Mouse (Mus musculus): ENCODE results near the gene Mymx. TPM values are rescaled to one million over a fixed set of nuclear protein-coding genes. Genes with fewer than 3 reads are reported as not detected.
"Not testable (repeated sequence)": the region's sequence is repeated elsewhere in the genome, so short reads cannot be mapped to it uniquely, and the experiment has no call there.

Mymx gene
- polyA plus RNA-seq, 1 experiment: not detected

DNA sequence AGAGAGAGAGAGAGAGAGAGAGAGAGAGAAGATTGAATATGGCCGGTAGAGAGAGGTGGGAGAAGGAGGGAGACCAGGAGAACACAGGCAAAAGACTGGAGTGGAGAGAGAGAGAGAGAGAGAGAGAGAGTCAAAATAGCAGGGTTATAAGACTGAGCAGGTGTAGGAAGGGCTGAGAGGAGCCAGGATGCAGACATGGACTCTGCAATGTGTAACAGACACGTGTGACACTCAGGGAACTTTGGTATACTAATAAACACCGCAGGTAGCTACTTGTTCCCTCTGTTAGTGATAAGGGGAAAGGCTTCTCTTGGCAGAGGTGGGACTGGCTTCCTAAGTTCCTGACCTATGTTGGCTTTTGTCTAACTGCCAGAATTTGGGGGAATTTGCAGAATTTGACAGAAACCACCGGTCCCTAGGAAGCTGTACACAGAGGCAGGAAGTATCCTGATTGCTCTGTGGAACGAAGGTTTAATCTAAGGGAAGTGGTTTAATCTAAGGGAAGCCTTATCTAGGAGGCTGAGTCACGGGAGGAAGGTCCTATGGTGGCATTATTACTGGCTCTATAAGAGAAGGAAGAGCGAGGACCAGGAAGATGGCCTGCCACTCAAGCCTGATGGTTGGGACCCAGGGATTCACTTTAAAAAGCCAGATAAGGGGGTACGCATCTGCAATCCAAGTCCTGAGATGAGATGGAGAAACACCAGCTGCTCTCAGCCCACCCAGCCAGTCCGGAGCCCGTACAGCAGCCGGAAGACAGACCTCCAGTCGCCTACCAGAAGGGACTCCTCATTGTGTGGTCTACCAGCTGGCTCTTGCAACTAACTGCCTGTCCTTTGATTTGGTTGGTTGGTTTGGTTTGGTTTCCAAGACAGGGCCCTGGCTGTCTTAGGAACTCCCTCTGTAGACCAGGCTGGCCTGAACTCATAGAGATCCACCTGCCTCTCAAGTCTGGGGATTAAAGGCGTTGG is 27.3 kb upstream of the Mymx start:
- peak overlapping the region; percentile 39; the same call in 1 of the 2 replicates for H3K4me3 ChIP-seq (ENCODE audit: insufficient read depth, low read depth, low read length)
- 65% methylated on average over 13 of the region's 13 CpGs for WGBS
- H3K4me1 ChIP-seq (ENCODE audit: control insufficient read depth, insufficient read depth, low read length): peaks cover 16% of the 10 kb centered on the region
- TF ChIP-seq CTCF (IDR thresholded peaks at IDR 0.05; ENCODE audit: insufficient read depth, low read depth, low read length) (no peak), POLR2A (IDR thresholded peaks at IDR 0.05; ENCODE audit: insufficient read depth, low read depth, low read length) (no peak)
- no peak overlapping the region for H3K27ac ChIP-seq (ENCODE audit: insufficient read depth, low read depth, low read length)

- TF ChIP-seq CTCF (IDR thresholded peaks at IDR 0.05; ENCODE audit: insufficient read depth, low read depth, low read length) (no peak), POLR2A (IDR thresholded peaks at IDR 0.05; ENCODE audit: insufficient read depth, low read depth, low read length) (no peak)
- WGBS: 55% methylated on average over 3 of the region's 3 CpGs
- Histone ChIP-seq H3K4me3 (ENCODE audit: insufficient read depth, low read depth, low read length) (no peak overlapping the region), H3K27ac (ENCODE audit: insufficient read depth, low read depth, low read length) (no peak overlapping the region), H3K4me1 (ENCODE audit: control insufficient read depth, insufficient read depth, low read length) (peaks cover 16% of the 10 kb centered on the region)
These were observed 26.3 kb upstream of the Mymx start for GRCm38 (mm10) chr17:45628160-45628559.

GRCm38 (mm10) chr17:45626577-45627134 is 24.8 kb upstream of the Mymx start:
- WGBS: 16% methylated on average over 15 of the region's 15 CpGs
- Histone ChIP-seq H3K4me3 (ENCODE audit: insufficient read depth, low read depth, low read length) (peak overlapping the region; percentile 12), H3K27ac (ENCODE audit: insufficient read depth, low read depth, low read length) (no peak overlapping the region), H3K4me1 (ENCODE audit: control insufficient read depth, insufficient read depth, low read length) (peaks cover 16% of the 10 kb centered on the region)
- TF ChIP-seq POLR2A (IDR thresholded peaks at IDR 0.05; ENCODE audit: insufficient read depth, low read depth, low read length): no peak
- no peak for TF ChIP-seq CTCF (IDR thresholded peaks at IDR 0.05; ENCODE audit: insufficient read depth, low read depth, low read length)

DNA sequence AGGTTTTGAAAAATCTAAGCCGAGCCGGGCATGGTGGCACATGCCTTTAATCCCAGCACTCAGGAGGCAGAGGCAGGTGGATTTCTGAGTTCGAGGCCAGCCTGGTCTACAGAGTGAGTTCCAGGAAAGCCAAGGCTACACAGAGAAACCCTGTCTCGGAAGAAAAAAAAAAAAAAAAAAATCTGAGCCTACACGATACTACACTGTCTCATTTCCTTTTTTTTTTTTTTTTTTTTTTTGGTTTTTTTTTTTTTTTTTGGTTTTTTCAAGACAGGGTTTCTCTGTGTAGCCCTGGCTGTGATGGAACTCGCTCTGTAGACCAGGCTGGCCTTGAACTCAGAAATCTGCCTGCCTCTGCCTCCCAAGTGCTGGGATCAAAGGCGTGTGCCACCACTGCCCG is 21.5 kb upstream of the Mymx start:
- WGBS: 97% methylated on average over 8 of the region's 8 CpGs
- H3K4me3 ChIP-seq (ENCODE audit: insufficient read depth, low read depth, low read length); H3K27ac ChIP-seq (ENCODE audit: insufficient read depth, low read depth, low read length); H3K4me1 ChIP-seq (ENCODE audit: control insufficient read depth, insufficient read depth, low read length): not testable (repeated sequence)

DNA sequence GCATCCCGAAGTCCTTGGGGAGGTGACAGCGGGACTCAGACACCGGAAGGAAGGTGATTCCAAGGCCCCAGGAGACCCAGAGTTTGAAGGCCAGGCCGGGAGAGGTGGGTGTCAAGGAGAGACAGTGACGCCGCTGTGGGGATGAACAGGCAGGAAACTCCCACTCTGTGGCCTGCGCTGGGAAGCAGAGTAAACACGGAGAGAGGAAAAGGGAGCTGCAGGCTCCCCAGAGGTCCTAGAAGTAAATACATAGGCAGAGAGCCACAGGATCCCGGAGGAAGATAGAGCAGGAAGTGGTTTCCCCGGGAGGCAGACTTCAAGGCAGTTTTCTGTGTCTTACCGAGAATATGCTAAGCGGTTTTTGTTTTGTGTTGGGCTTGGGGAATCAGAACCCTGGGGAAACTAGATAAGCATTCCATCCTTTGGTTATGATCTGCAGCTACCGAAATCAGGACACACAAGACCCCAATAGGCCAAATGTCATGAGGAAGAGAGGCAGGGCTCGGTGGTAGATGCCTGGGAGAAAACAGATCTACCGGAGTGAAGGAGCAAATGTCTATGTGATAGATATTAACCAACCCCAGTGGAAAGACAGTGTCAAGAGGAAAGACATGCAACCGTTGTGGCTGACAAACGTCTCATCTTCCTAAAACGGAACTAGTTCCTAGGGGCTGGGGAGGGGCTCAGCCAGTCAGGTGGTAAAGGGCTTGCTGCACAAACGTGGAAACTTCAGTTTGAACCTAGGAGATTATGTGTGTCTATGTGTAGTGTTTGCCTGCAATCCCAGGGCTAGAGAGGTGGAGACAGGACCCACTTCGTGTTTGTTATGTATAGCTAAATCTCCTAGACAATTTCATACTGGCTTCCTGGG is 17.7 kb upstream of the Mymx start:
- TF ChIP-seq POLR2A (IDR thresholded peaks at IDR 0.05; ENCODE audit: insufficient read depth, low read depth, low read length) (no peak), CTCF (IDR thresholded peaks at IDR 0.05; ENCODE audit: insufficient read depth, low read depth, low read length) (no peak)
- Histone ChIP-seq H3K27ac (ENCODE audit: insufficient read depth, low read depth, low read length) (no peak overlapping the region; the same call in 1 of the 2 replicates), H3K4me1 (ENCODE audit: control insufficient read depth, insufficient read depth, low read length) (0 out of 2 replicates have a peak, but pooled peaks cover 4% of the 10 kb centered on the region), H3K4me3 (ENCODE audit: insufficient read depth, low read depth, low read length) (no peak overlapping the region)
- 46% methylated on average over 20 of the region's 20 CpGs for WGBS

DNA sequence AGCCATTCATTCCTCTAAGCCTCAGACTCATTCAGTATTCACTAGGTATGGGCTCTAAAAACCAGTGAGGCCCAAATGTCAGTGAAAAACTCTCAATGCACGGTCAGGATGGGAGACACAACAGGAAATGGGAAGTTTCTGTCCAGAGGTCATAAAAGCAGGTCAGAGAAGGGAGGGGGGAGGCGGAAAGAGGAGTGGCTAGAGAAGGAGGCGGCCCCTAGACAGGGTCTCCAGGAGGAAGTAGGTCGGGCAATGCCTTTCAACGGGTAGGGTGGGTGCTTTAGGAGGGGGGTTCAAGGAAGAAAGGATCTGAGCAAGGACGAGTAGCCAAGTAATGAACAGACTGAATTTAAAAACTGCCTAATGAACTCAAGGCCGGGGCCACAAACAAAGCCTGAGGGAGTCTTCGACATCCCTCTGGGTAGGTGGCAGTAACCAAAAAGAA is 17.1 kb upstream of the Mymx start:
- Histone ChIP-seq H3K4me1 (ENCODE audit: control insufficient read depth, insufficient read depth, low read length) (0 out of 2 replicates have a peak, but pooled peaks cover 4% of the 10 kb centered on the region), H3K4me3 (ENCODE audit: insufficient read depth, low read depth, low read length) (no peak overlapping the region), H3K27ac (ENCODE audit: insufficient read depth, low read depth, low read length) (no peak overlapping the region; the same call in 1 of the 2 replicates)
- no peak for TF ChIP-seq CTCF (IDR thresholded peaks at IDR 0.05; ENCODE audit: insufficient read depth, low read depth, low read length)
- no peak for TF ChIP-seq POLR2A (IDR thresholded peaks at IDR 0.05; ENCODE audit: insufficient read depth, low read depth, low read length)
- WGBS: 49% methylated on average over 8 of the region's 8 CpGs

DNA sequence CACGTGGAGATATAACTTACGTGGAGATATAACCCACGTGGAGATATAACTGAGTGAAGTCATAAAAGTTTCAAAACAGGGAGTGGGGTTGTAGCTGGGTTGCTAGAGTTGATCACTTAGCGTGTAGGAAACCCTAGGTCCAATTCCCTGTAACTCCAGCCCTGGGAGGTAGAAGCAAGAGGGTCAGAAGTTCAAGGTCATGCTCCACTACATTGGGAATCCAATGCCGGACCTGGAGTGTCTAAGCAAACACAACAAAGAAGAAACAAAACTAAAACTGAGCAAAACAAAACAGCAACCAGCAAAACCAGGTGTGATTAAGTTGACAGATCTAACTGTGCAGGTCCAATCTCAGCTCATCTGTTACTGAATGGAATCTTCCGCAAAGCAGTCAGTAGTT is 15.8 kb upstream of the Mymx start:
- TF ChIP-seq CTCF (IDR thresholded peaks at IDR 0.05; ENCODE audit: insufficient read depth, low read depth, low read length) (no peak), POLR2A (IDR thresholded peaks at IDR 0.05; ENCODE audit: insufficient read depth, low read depth, low read length) (no peak)
- 0 out of 2 replicates have a peak, but pooled peaks cover 4% of the 10 kb centered on the region for H3K4me1 ChIP-seq (ENCODE audit: control insufficient read depth, insufficient read depth, low read length)
- no peak overlapping the region for H3K4me3 ChIP-seq (ENCODE audit: insufficient read depth, low read depth, low read length)
- no peak overlapping the region for H3K27ac ChIP-seq (ENCODE audit: insufficient read depth, low read depth, low read length)
- 93% methylated on average over 6 of the region's 6 CpGs for WGBS

DNA sequence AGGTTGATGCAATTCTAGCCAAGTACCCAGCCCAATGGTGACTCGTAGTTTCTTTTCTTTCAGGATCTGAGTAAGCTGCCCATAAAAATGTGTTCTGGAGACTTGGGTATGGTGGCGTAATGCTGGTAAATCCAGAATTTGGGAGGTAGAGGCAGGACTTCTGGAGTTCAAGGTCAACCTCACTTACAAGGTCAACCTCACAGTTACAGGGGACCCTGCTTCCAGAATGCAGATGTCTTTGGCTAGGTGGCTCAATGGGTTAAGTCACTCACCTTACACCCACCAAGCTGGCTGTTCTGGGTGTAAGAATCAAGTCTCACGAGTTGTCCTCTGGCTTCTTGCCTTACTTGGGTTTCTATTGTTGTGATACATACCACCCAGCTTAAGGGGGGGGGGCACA is 14.8 kb upstream of the Mymx start:
- Histone ChIP-seq H3K4me1 (ENCODE audit: control insufficient read depth, insufficient read depth, low read length) (0 out of 2 replicates have a peak, but pooled peaks cover 4% of the 10 kb centered on the region), H3K4me3 (ENCODE audit: insufficient read depth, low read depth, low read length) (no peak overlapping the region), H3K27ac (ENCODE audit: insufficient read depth, low read depth, low read length) (no peak overlapping the region)
- no peak for TF ChIP-seq CTCF (IDR thresholded peaks at IDR 0.05; ENCODE audit: insufficient read depth, low read depth, low read length)
- TF ChIP-seq POLR2A (IDR thresholded peaks at IDR 0.05; ENCODE audit: insufficient read depth, low read depth, low read length): no peak
- WGBS: 88% methylated on average over 3 of the region's 3 CpGs
